Mouse (Mus musculus) olfactory bulb, adult 2 months (tissue): ENCODE data around the gene Setd7.

Source experiments
- CTCF ChIP-seq: fragments of 200-500 bp; IDR thresholded peaks from 2 replicates; pipeline ENCODE4 v1.5.1; 2012; ENCODE audit warnings: low read depth, mild to moderate bottlenecking, low read length, moderate library complexity; ENCODE audit not compliant: insufficient read depth
- POLR2A ChIP-seq: fragments of 200-500 bp; IDR thresholded peaks from 2 replicates; pipeline ENCODE4 v1.6.1; 2012; ENCODE audit warnings: mild to moderate bottlenecking, low read depth, low read length, moderate library complexity; ENCODE audit not compliant: insufficient read depth

GRCm38 (mm10) chr3:51600728-51601127 lies 40.0 kb upstream of the Setd7 start:
- no peak for TF ChIP-seq CTCF
- TF ChIP-seq POLR2A = no peak
